Mouse (Mus musculus) spleen, adult 2 months (tissue): ENCODE data around the gene Sdf2l1.

ENCODE experiments used
- CTCF ChIP-seq: fragments of 200-500 bp; IDR thresholded peaks from 2 replicates; pipeline ENCODE4 v1.5.1; 2011; ENCODE audit warnings: mild to moderate bottlenecking, inconsistent platforms; ENCODE audit not compliant: insufficient read depth, insufficient read length, insufficient replicate concordance; ENCODE audit errors: extremely low read depth
- POLR2A ChIP-seq: fragments of 200-500 bp; IDR thresholded peaks from 2 replicates; pipeline ENCODE4 v1.6.1; 2011; ENCODE audit warnings: low read depth, low read length, inconsistent platforms

GRCm38 (mm10) chr16:17144339-17144738 is 12.2 kb upstream of the Sdf2l1 start, which contains the start of gene Ydjc:
- TF ChIP-seq CTCF (no peak), POLR2A (no peak)
